Mouse (Mus musculus): Measurements from ENCODE around the gene Rusc1.

- TF ChIP-seq CTCF (IDR thresholded peaks at IDR 0.05; ENCODE audit: low read depth): no peak
- no peak for TF ChIP-seq EP300 (IDR thresholded peaks at IDR 0.05; ENCODE audit: low read depth)
These were observed 14.4 kb upstream of the Rusc1 start for GRCm38 (mm10) chr3:89107545-89107944.

Data from liver, embryonic 14.5 days (tissue).